Comparison of ENCODE assay signal across 9 mouse cellular contexts in genomic region chr13:37969337-37969736, GRCm38 (mm10). TPM values are rescaled to one million over a fixed set of nuclear protein-coding genes. Genes with fewer than 3 reads are reported as not detected.
DNase-seq lines count a peak whose midpoint lies in the region; ATAC-seq and TF ChIP-seq lines count a peak whose summit lies in the region.
"Had no signal": no experiment of that assay in that cellular context is flagged by ENCODE, and none has a peak within 500 bp of the region (broad histone marks: within the 10 kb centered on the region; RNA-seq: fewer than 3 reads in every experiment).

No protein-coding gene starts in this region.

- H3K9ac ChIP-seq in MEL (ENCODE audit: control insufficient read depth, low read depth, low read length, poor library complexity, severe bottlenecking), result no peak overlapping the region

- no peak for TF ChIP-seq POLR2A in MEL (IDR thresholded peaks at IDR 0.05; ENCODE audit: control insufficient read depth in 1 of 2, insufficient read depth in 1 of 2, low read depth in 1 of 2, low read length in 2 of 2, poor library complexity in 1 of 2)

- H3K27me3 ChIP-seq in MEL (ENCODE audit: control insufficient read depth in 1 of 2, insufficient read depth in 2 of 2, low read length in 2 of 2), result no peaks in the 10 kb centered on the region

- no peak overlapping the region for H3K27ac ChIP-seq in MEL (ENCODE audit: control insufficient read depth, low read depth, low read length)
- H3K27ac ChIP-seq: macrophage had no signal

- H3K9me3 ChIP-seq in MEL (replicated peaks; ENCODE audit: insufficient read depth, low read length), result no peaks in the 10 kb centered on the region

- peak; percentile 94 for TF ChIP-seq RAD21 in MEL (IDR thresholded peaks at IDR 0.05; ENCODE audit: low read depth, low read length)

- no peak overlapping the region for H3K4me3 ChIP-seq in MEL (ENCODE audit: control insufficient read depth in 1 of 2, insufficient read depth in 1 of 2, low read depth in 2 of 2, low read length in 2 of 2)

- peaks cover 0 to 2% of the 10 kb centered on the region in 2 experiments; a peak in 2 of 4 replicates for H3K36me3 ChIP-seq in MEL (ENCODE audit: control insufficient read depth in 1 of 2, insufficient read depth in 2 of 2, low read length in 2 of 2)

- peak; percentile 79 for DNase-seq in MEL (ENCODE audit: low read depth, low spot score)
- peak; percentile 79 for DNase-seq in brain, adult 2 months (ENCODE audit: low read depth, low spot score)
- peak; percentile 94 for DNase-seq in heart, postnatal 4 days
- DNase-seq in layer of hippocampus, postnatal 36 days, result peak; percentile 87
- DNase-seq in right cerebral cortex, adult 2 months (ENCODE audit: low spot score in 2 of 2), result peak; percentile 95 to 96
- DNase-seq in urinary bladder, postnatal 25 days (ENCODE audit: low spot score), result peak; percentile 88

- no peaks in the 10 kb centered on the region for H3K79me2 ChIP-seq in MEL (ENCODE audit: control insufficient read depth, insufficient read depth, low read length, poor library complexity)

- ATAC-seq in erythroblast, adult 5-6 weeks (replicated peaks; ENCODE audit: low FRiP score, poor library complexity, severe bottlenecking), result peak; percentile 79
- peak; percentile 89 for ATAC-seq in megakaryocyte, adult 5-6 weeks (ENCODE audit: poor library complexity, severe bottlenecking)

- peak; percentile 91 to 97 (median 96) for TF ChIP-seq CTCF in MEL (IDR thresholded peaks at IDR 0.05 in 2 of 3, conservative IDR thresholded peaks at IDR 0.05 in 1 of 3; ENCODE audit: control insufficient read depth in 1 of 3, insufficient read depth in 1 of 3, low read depth in 2 of 3, low read length in 3 of 3, poor library complexity in 1 of 3, severe bottlenecking in 1 of 3)

- H3K4me1 ChIP-seq in MEL (ENCODE audit: control insufficient read depth in 1 of 2, insufficient read depth in 2 of 2, low read length in 2 of 2), result peaks cover 0 to 5% of the 10 kb centered on the region in 2 experiments; a peak in 2 of 4 replicates

- no peak for TF ChIP-seq EP300 in MEL (IDR thresholded peaks at IDR 0.05; ENCODE audit: low read depth in 1 of 2, low read length in 2 of 2)

TF ChIP-seq in MEL, 35 proteins besides CTCF, POLR2A, EP300 and RAD21:
- TF ChIP-seq MEF2A (IDR thresholded peaks at IDR 0.05; ENCODE audit: extremely low read depth, insufficient replicate concordance, low read depth, low read length, poor library complexity, severe bottlenecking) (no peak), SIN3A (IDR thresholded peaks at IDR 0.05; ENCODE audit: low read length) (peak; percentile 36; the same call in 1 of the 2 replicates), NRF1 (IDR thresholded peaks at IDR 0.05; ENCODE audit: insufficient read depth, low read depth, low read length, poor library complexity, severe bottlenecking) (no peak), ZC3H11A (IDR thresholded peaks at IDR 0.05; ENCODE audit: low read depth, low read length) (peak; percentile 91), HCFC1 (IDR thresholded peaks at IDR 0.05; ENCODE audit: low read depth, low read length) (peak; percentile 47; the same call in 1 of the 2 replicates), SMC3 (IDR thresholded peaks at IDR 0.05; ENCODE audit: low read depth, low read length) (peak; percentile 91)

RNA-seq across cellular contexts. Expression of gene Ssr1, which starts 24.7 kb away (rescaled TPM):
- total RNA-seq in MEL (2012; rRNA removed), result 76.7 and 77.2 TPM in 2 replicates
- polyA plus RNA-seq in MEL (2012; ENCODE audit: insufficient read depth in 1 of 2, insufficient read length in 2 of 2, low read depth in 1 of 2, low replicate concordance in 2 of 2, missing spikeins in 1 of 2), result 100 to 1,000 TPM in 1 of 2 experiments, 10 to 100 TPM in 1; 30.9 to 104 TPM
- total RNA-seq in erythroblast, adult 5-6 weeks (2015; ENCODE audit: low replicate concordance), result 37.0 and 44.4 TPM in 2 replicates
- 37.4 and 46.7 TPM in 2 replicates for total RNA-seq in erythroblast, adult 5-6 weeks (2017; ENCODE audit: low replicate concordance)
- 10 to 100 TPM; 93.1 to 98.7 TPM for total RNA-seq in heart, postnatal 4 days (2021)
- 10 to 100 TPM; 91.1 to 92.7 TPM for total RNA-seq in layer of hippocampus, postnatal 36 days (2021)
- 96.5 and 104 TPM in 2 replicates for total RNA-seq in megakaryocyte, adult 5-6 weeks (2015)
- total RNA-seq in megakaryocyte, adult 5-6 weeks (2017), result 126 and 148 TPM in 2 replicates
